Mouse (Mus musculus) spleen, postnatal 36 days (tissue): ENCODE measurements at regions not wholly inside any gene's neighbourhood (a gene's known extent, or its start where the extent isn't known, plus 50 kb on each side); places are given as distances from the start of the nearest gene placed in this dataset.

Experiments
- DNase-seq, 2 experiments: peaks; one replicate each; pipeline ENCODE4 v3.0.0; 2022; ENCODE audit warnings: low spot score in 2 of 2, mixed read lengths in 1 of 2

DNA sequence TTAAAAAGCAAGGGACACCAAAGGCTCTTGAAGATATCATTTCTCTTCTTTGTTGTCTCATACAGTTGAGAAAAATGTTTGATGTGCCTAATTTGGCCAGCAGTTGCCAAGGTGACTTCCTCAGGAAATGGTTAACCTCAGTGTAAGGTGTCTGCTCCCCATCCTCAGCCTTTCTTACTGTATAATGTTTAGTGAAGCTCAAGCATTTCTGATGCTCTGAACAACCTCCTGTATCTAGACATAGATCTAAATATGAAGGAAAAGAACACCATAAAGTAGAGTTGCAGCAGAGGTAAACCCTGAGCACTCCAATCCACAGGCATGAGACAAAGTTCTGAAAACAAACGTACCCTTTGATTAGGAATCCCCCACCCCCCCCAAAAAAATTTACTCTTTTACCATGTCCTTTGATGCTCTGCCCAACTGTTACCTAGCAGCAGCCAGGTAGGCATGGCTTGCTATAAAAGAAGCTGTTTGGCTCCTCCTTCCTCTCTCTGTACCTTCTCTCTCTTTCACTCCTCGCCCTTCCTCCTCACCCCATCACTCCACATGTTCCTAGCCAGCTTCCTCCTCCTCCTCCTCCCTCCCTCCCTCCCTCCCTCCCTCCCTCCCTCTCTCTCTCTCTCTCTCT, 348.4 kb upstream of the Hs3st5 start:
- DNase-seq: peak in 1 of 2 experiments; percentile 1
